Mouse (Mus musculus) midbrain, postnatal 0 days (tissue): ENCODE measurements at regions not wholly inside any gene's neighbourhood (a gene's known extent, or its start where the extent isn't known, plus 50 kb on each side); places are given as distances from the start of the nearest gene placed in this dataset.
A peak's percentile ranks its signal among the peaks of the same experiment; 100 is the strongest.

ENCODE experiments used
- ATAC-seq: fragments of 200-750 bp; cut with Nextera tagmentation; 2 replicates; pipeline ENCODE4 v1.8.0; 2017; ENCODE audit warnings: moderate number of reproducible peaks, mild to moderate bottlenecking, moderate TSS enrichment, moderate library complexity; ENCODE audit not compliant: low FRiP score
- DNase-seq: peaks from one replicate; pipeline ENCODE4 v3.0.0-alpha.2; 2015; ENCODE audit warnings: low spot score
- H3K27ac ChIP-seq: fragments of 300-500 bp; sonication (generic); 2 replicates; pipeline ENCODE4 v1.5.1; 2014; ENCODE audit warnings: low read depth, mild to moderate bottlenecking, low read length, mixed read lengths
- H3K27me3 ChIP-seq: fragments of 300-500 bp; sonication (generic); 2 replicates; pipeline ENCODE4 v1.6.1; 2014; ENCODE audit warnings: low read length, control low read depth, mixed read lengths; ENCODE audit not compliant: insufficient read depth
- H3K36me3 ChIP-seq: fragments of 300-500 bp; sonication (generic); 2 replicates; pipeline ENCODE4 v1.6.1; 2014; ENCODE audit warnings: low read length, control low read depth, mixed read lengths; ENCODE audit not compliant: insufficient read depth
- H3K4me1 ChIP-seq: fragments of 300-500 bp; sonication (generic); 2 replicates; pipeline ENCODE4 v1.6.1; 2014; ENCODE audit warnings: mild to moderate bottlenecking, control low read depth, antibody characterized with exemption, low read length, mixed read lengths; ENCODE audit not compliant: insufficient read depth
- H3K4me2 ChIP-seq: fragments of 300-500 bp; sonication (generic); 2 replicates; pipeline ENCODE4 v1.6.1; 2014; ENCODE audit warnings: low read depth, mild to moderate bottlenecking, low read length, mixed read lengths; ENCODE audit not compliant: poor library complexity, severe bottlenecking
- H3K4me3 ChIP-seq: fragments of 300-500 bp; sonication (generic); 2 replicates; pipeline ENCODE4 v1.5.1; 2014; ENCODE audit warnings: low read depth, mild to moderate bottlenecking, low read length, moderate library complexity
- H3K9ac ChIP-seq: fragments of 300-500 bp; sonication (generic); replicated peaks from 2 replicates; pipeline ENCODE4 v1.6.1; 2014; ENCODE audit warnings: mild to moderate bottlenecking, low read length, moderate library complexity, mixed read lengths; ENCODE audit not compliant: poor library complexity, severe bottlenecking
- H3K9me3 ChIP-seq: fragments of 300-500 bp; sonication (generic); 2 replicates; pipeline ENCODE4 v1.6.1; 2016; ENCODE audit warnings: low read length, control low read depth
- CTCF ChIP-seq: IDR thresholded peaks from 2 replicates; pipeline ENCODE4 v1.5.1; 2016; ENCODE audit warnings: antibody characterized with exemption, mild to moderate bottlenecking
- WGBS: fragments of 180-500 bp; shearing (Covaris S2); extraction: QIAGEN DNeasy Blood & Tissue Kit; methylation state at CpG from one replicate; pipeline ENCODE4 v1.1.7; 2014; 5-methylcytosine and 5-hydroxymethylcytosine counted together

DNA sequence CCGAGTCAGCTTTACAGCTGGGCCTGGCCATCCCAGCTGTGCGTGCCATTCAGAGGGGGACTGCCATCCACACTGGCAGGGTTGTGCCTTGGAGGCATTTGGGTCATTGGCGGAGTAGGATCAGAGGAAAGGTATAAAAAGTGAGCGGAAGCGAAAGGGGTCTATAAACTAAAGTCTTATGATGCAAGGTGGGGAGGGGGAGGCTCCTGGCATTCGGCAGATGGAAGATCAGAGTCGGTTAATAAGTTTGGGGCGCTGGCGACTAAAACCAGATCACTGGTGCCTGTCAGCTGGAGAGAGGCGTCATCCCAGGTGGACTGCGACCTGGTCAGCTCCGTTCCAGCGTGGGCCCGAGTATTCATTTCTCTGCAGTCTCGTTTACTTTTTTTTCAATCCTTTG, 70.7 kb upstream of the Zfhx3 start:
- H3K36me3 ChIP-seq: no peaks in the 10 kb centered on the region
- DNase-seq (no peak), ATAC-seq (no peak)
- no peak overlapping the region for H3K27ac ChIP-seq
- H3K9ac ChIP-seq: no peak overlapping the region
- WGBS: 39% methylated on average over 15 of the region's 15 CpGs
- no peak overlapping the region for H3K4me3 ChIP-seq
- H3K4me2 ChIP-seq: peak overlapping the region; percentile 36
- H3K27me3 ChIP-seq: no peaks in the 10 kb centered on the region
- no peaks in the 10 kb centered on the region for H3K9me3 ChIP-seq
- TF ChIP-seq CTCF: no peak
- no peaks in the 10 kb centered on the region for H3K4me1 ChIP-seq

DNA sequence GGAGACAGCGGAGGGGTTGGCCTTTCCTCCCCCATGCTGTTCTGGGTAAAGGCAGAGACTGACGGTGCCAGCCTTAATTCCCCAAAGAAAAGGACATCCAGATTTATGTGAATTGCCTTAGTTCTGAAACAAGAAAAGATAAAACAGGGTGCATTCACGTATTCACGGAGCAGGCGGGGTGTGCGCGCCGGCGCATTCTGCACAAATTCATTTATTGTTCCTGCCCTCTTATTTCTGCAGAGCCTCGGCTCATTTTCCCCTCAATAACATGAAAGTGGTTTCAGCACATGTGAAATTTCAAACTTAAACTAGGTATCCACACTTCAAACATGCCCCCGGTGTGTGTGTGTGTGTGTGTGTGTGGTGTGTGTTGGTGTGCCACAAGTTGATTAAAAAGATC, 70.3 kb upstream of the Zfhx3 start:
- Histone ChIP-seq H3K9me3 (no peaks in the 10 kb centered on the region), H3K4me3 (no peak overlapping the region), H3K4me2 (peak overlapping the region; percentile 36), H3K27ac (no peak overlapping the region), H3K27me3 (no peaks in the 10 kb centered on the region), H3K9ac (no peak overlapping the region), H3K36me3 (no peaks in the 10 kb centered on the region), H3K4me1 (no peaks in the 10 kb centered on the region)
- DNase-seq (no peak), ATAC-seq (no peak)
- TF ChIP-seq CTCF: no peak
- 20% methylated on average over 11 of the region's 11 CpGs for WGBS

GRCm38 (mm10) chr8:107876455-107876854, 66.0 kb upstream of the Zfhx3 start:
- TF ChIP-seq CTCF: no peak
- 26% methylated on average over 2 of the region's 2 CpGs for WGBS
- Histone ChIP-seq H3K9me3 (no peaks in the 10 kb centered on the region), H3K36me3 (no peaks in the 10 kb centered on the region), H3K9ac (no peak overlapping the region), H3K27ac (no peak overlapping the region), H3K4me1 (no peaks in the 10 kb centered on the region), H3K4me3 (no peak overlapping the region), H3K27me3 (no peaks in the 10 kb centered on the region), H3K4me2 (no peak overlapping the region)
- DNase-seq (no peak), ATAC-seq (no peak)

- no peak for ATAC-seq
- H3K27me3 ChIP-seq: no peaks in the 10 kb centered on the region
- no peak overlapping the region for H3K4me2 ChIP-seq
- H3K4me1 ChIP-seq: no peaks in the 10 kb centered on the region
- peak; percentile 94 for TF ChIP-seq CTCF
- DNase-seq: peak; percentile 89
- 18% methylated on average over 7 of the region's 7 CpGs for WGBS
- 0 out of 2 replicates have a peak overlapping the region, but pooled peaks have one; percentile 38 for H3K27ac ChIP-seq
- no peaks in the 10 kb centered on the region for H3K36me3 ChIP-seq
- no peak overlapping the region for H3K9ac ChIP-seq
- H3K9me3 ChIP-seq: no peaks in the 10 kb centered on the region
- no peak overlapping the region for H3K4me3 ChIP-seq
Observed at GRCm38 (mm10) chr8:107881851-107882250, 60.6 kb upstream of the Zfhx3 start.

DNA sequence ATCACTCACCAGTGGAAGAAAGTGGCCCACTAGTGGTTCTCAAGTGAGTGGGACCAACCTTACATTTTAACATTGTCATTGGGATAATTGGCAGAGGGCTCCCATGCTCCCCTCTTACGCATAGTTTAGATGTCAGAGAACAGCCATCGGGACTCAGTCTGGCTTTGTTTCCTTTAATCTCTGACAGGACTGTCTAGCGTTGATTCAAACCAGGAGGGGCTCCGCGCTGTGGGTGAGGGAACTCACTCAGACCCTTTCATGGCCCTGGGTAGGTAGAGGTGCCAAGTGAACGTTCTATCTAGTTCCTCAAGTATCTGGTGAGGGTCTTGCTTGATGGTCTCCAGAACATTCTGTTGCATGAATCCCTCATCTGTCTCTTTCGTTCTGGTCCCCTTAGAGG, 56.9 kb upstream of the Zfhx3 start:
- ATAC-seq (no peak), DNase-seq (no peak)
- WGBS: 46% methylated on average over 7 of the region's 7 CpGs
- no peak for TF ChIP-seq CTCF
- no peak overlapping the region for H3K4me2 ChIP-seq
- no peaks in the 10 kb centered on the region for H3K9me3 ChIP-seq
- no peak overlapping the region for H3K4me3 ChIP-seq
- H3K27ac ChIP-seq: no peak overlapping the region
- no peak overlapping the region for H3K9ac ChIP-seq
- H3K4me1 ChIP-seq: no peaks in the 10 kb centered on the region
- H3K36me3 ChIP-seq: no peaks in the 10 kb centered on the region
- no peaks in the 10 kb centered on the region for H3K27me3 ChIP-seq

GRCm38 (mm10) chr8:107885971-107886370, 56.5 kb upstream of the Zfhx3 start:
- no peaks in the 10 kb centered on the region for H3K4me1 ChIP-seq
- WGBS: 70% methylated on average over 5 of the region's 5 CpGs
- no peak for DNase-seq
- no peak overlapping the region for H3K4me3 ChIP-seq
- H3K27ac ChIP-seq: no peak overlapping the region
- H3K27me3 ChIP-seq: no peaks in the 10 kb centered on the region
- H3K4me2 ChIP-seq: no peak overlapping the region
- no peaks in the 10 kb centered on the region for H3K9me3 ChIP-seq
- no peak overlapping the region for H3K9ac ChIP-seq
- TF ChIP-seq CTCF: no peak
- no peaks in the 10 kb centered on the region for H3K36me3 ChIP-seq
- ATAC-seq: no peak; the same call in 1 of the 2 replicates
